Mouse (Mus musculus) bone marrow, adult 2 months (tissue): ENCODE results near the gene Mrpl23.

Experiments used
- CTCF ChIP-seq: fragments of 200-500 bp; IDR thresholded peaks from 2 replicates; pipeline ENCODE4 v1.5.1; 2011; ENCODE audit warnings: low read length, control low read depth; ENCODE audit not compliant: control insufficient read depth, insufficient read depth
- POLR2A ChIP-seq: fragments of 200-500 bp; IDR thresholded peaks from 2 replicates; pipeline ENCODE4 v1.6.1; 2011; ENCODE audit warnings: low read depth, mild to moderate bottlenecking, control low read depth, low read length, borderline replicate concordance; ENCODE audit not compliant: control insufficient read depth

DNA sequence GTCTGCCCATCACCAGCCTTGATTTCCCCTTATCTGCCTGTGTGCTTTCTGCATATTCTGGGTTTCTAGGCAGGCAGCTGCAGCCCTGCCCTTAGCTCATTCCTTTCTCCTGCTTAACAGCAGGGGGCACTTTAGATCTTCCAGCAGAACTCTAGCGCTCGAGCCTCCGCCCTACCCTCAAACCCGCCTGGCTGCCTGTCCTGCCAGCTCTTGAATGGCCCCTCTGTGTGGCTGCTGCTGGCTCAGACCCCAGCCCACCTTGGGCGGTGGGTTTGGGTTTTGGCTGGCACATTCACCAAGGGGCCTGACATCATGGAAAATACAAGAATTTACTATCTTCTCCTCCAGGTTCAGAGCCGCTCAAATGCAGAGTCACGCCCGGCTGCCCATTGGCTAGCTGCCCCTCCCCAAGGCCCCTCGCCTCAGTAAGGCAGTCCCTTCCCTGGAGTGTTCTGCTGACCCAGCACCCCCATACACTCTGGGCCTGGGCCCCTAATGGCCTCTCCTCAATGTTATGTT is 45.1 kb upstream of the Mrpl23 start:
- no peak for TF ChIP-seq POLR2A
- no peak for TF ChIP-seq CTCF
